9 mouse cellular contexts compared by ENCODE assay signal in genomic region chr1:25828971-25829920, GRCm38 (mm10). TPM values are rescaled to one million over a fixed set of nuclear protein-coding genes. Genes with fewer than 3 reads are reported as not detected.
DNase-seq lines count a peak whose midpoint lies in the region; ATAC-seq and TF ChIP-seq lines count a peak whose summit lies in the region.
"Had no signal": no experiment of that assay in that cellular context is flagged by ENCODE, and none has a peak within 500 bp of the region (broad histone marks: within the 10 kb centered on the region; RNA-seq: fewer than 3 reads in every experiment).

Adgrb3 (minus strand) TSS chr1:25829707.

- peak in 1 of 2 experiments; percentile 69 for DNase-seq in frontal cortex, adult 2 months (ENCODE audit: extremely low spot score in 1 of 2, low spot score in 1 of 2)
- DNase-seq in cerebellum, adult 8-10 months, result peak; percentile 33
- DNase-seq in hindbrain, embryonic 10.5 days (ENCODE audit: low spot score), result peak; percentile 27
- no peak for DNase-seq in limb, embryonic 10.5 days (ENCODE audit: low spot score)
- peak; percentile 57 for DNase-seq in right cerebral cortex, adult 18-20 months
- DNase-seq in thymus, adult 2 months, result no peak
- no peak for DNase-seq in ovary, postnatal 10 days (ENCODE audit: low spot score)

- no peak for TF ChIP-seq POLR2A in thymus, adult 2 months (IDR thresholded peaks at IDR 0.05; ENCODE audit: control insufficient read depth, extremely low read depth, insufficient read depth, low read length, poor library complexity)

- 3% methylated on average over 32 of the region's 32 CpGs for WGBS in hindbrain, embryonic 10.5 days
- WGBS in limb, embryonic 10.5 days, result 3% methylated on average over 30 of the region's 32 CpGs
- WGBS in thymus, adult 2 months, result 15% methylated on average over 31 of the region's 32 CpGs

- H3K4me1 ChIP-seq in hindbrain, embryonic 10.5 days (replicated peaks), result peaks cover 45% of the 10 kb centered on the region
- H3K4me1 ChIP-seq in limb, embryonic 10.5 days, result peaks cover 5% of the 10 kb centered on the region; the same call in 1 of the 2 replicates
- no peaks in the 10 kb centered on the region for H3K4me1 ChIP-seq in thymus, adult 2 months (replicated peaks; ENCODE audit: control insufficient read depth, insufficient read depth, low read length)

- H3K9me3 ChIP-seq in hindbrain, embryonic 10.5 days, result no peaks in the 10 kb centered on the region
- no peaks in the 10 kb centered on the region for H3K9me3 ChIP-seq in limb, embryonic 10.5 days (replicated peaks)

- ATAC-seq in frontal cortex, adult (ENCODE audit: low TSS enrichment), result no peak; the same call in 1 of the 2 replicates

- TF ChIP-seq CTCF in thymus, adult 2 months (IDR thresholded peaks at IDR 0.05; ENCODE audit: borderline replicate concordance, control insufficient read depth, extremely low read depth, insufficient read depth, low read length, poor library complexity), result no peak

- no peaks in the 10 kb centered on the region for H3K36me3 ChIP-seq in hindbrain, embryonic 10.5 days
- H3K36me3 ChIP-seq in limb, embryonic 10.5 days, result no peaks in the 10 kb centered on the region
- no peaks in the 10 kb centered on the region for H3K36me3 ChIP-seq in thymus, adult 2 months (ENCODE audit: control insufficient read depth, insufficient read depth, low read length)

- H3K27ac ChIP-seq in hindbrain, embryonic 10.5 days, result peak within 1 kb of the TSS; percentile 90
- peak within 1 kb of the TSS; percentile 70 for H3K27ac ChIP-seq in limb, embryonic 10.5 days
- no peak within 1 kb of the TSS for H3K27ac ChIP-seq in thymus, adult 2 months (ENCODE audit: control insufficient read depth, insufficient read depth, low read length)

- H3K27me3 ChIP-seq in hindbrain, embryonic 10.5 days (ENCODE audit: insufficient read depth, poor library complexity, severe bottlenecking), result peaks cover 10% of the 10 kb centered on the region
- H3K27me3 ChIP-seq in limb, embryonic 10.5 days (ENCODE audit: low read depth, poor library complexity, severe bottlenecking), result peaks cover 49% of the 10 kb centered on the region
- no peaks in the 10 kb centered on the region for H3K27me3 ChIP-seq in thymus, adult 2 months (ENCODE audit: control insufficient read depth, insufficient read depth, low read length)

- peak within 1 kb of the TSS; percentile 66 for H3K4me3 ChIP-seq in hindbrain, embryonic 10.5 days
- H3K4me3 ChIP-seq in limb, embryonic 10.5 days, result peak within 1 kb of the TSS; percentile 60
- H3K4me3 ChIP-seq in thymus, adult 2 months (ENCODE audit: control insufficient read depth, insufficient read depth, low read length), result no peak within 1 kb of the TSS
- H3K4me3 ChIP-seq: erythroblast, embryonic 14.5 days had no signal

RNA-seq across cellular contexts. Expression of gene Adgrb3, which starts in this region (rescaled TPM):
- 61.2 and 63.4 TPM in 2 replicates for polyA plus RNA-seq in frontal cortex, adult 2 months (2012; rRNA removed)
- polyA plus RNA-seq in hindbrain, embryonic 10.5 days (2016; fragmentation: Nextera tagmentation; extraction: Ambion mirVana), result 2.6 and 8.4 TPM in 2 replicates
- polyA plus RNA-seq in limb, embryonic 10.5 days (2016; fragmentation: Nextera tagmentation; extraction: Ambion mirVana), result 0.16 and 0.33 TPM in 2 replicates
- 0.03 and 0.05 TPM in 2 replicates for polyA plus RNA-seq in thymus, adult 2 months (2012; rRNA removed)
- polyA plus RNA-seq: erythroblast, embryonic 14.5 days had no signal

Comparison
In these comparisons a context has a peak if more than half of its experiments do, and no peak if none do; other contexts are left out.
1. DNase-seq: peak in cerebellum, adult 8-10 months (single experiment), hindbrain, embryonic 10.5 days (single experiment) and right cerebral cortex, adult 18-20 months (single experiment); none in limb, embryonic 10.5 days (single experiment), thymus, adult 2 months (single experiment) and ovary, postnatal 10 days (single experiment).